In genomic region chr11:101189495-101190180, GRCm38 (mm10) we compare ENCODE assay signal across 1 mouse cellular context.
A peak's percentile ranks its signal among the peaks of the same experiment; 100 is the strongest.
TF ChIP-seq lines count a peak whose summit lies in the region.

No protein-coding gene starts in this region.

TF ChIP-seq in MEL, 35 proteins besides CTCF, POLR2A, EP300 and RAD21 (continued from another document):
- TF ChIP-seq TBP (IDR thresholded peaks at IDR 0.05; ENCODE audit: low read depth, low read length), result no peak; the same call in 1 of the 2 replicates
- TF ChIP-seq CHD1 (IDR thresholded peaks at IDR 0.05; ENCODE audit: low read depth, low read length), result no peak
- TF ChIP-seq TAL1 (IDR thresholded peaks at IDR 0.05; ENCODE audit: low read length), result peak; percentile 93
- TF ChIP-seq USF2 (IDR thresholded peaks at IDR 0.05; ENCODE audit: borderline replicate concordance in 1 of 2, insufficient read depth in 1 of 2, low read depth in 1 of 2, low read length in 2 of 2), result no peak
- TF ChIP-seq ETS1 (IDR thresholded peaks at IDR 0.05; ENCODE audit: low read depth, low read length), result peak; percentile 100
- peak; percentile 68 for TF ChIP-seq GATA1 (IDR thresholded peaks at IDR 0.05; ENCODE audit: low read depth, low read length)
- peak; percentile 78 for TF ChIP-seq CHD2 (IDR thresholded peaks at IDR 0.05; ENCODE audit: low read length)
- TF ChIP-seq MAFK (IDR thresholded peaks at IDR 0.05; ENCODE audit: borderline replicate concordance, low read depth, low read length), result no peak
- no peak for TF ChIP-seq MEF2A (IDR thresholded peaks at IDR 0.05; ENCODE audit: extremely low read depth, insufficient replicate concordance, low read depth, low read length, poor library complexity, severe bottlenecking)
- TF ChIP-seq TCF12 (IDR thresholded peaks at IDR 0.05; ENCODE audit: low read depth, low read length), result peak; percentile 91
- no peak for TF ChIP-seq POLR2AphosphoS5 (IDR thresholded peaks at IDR 0.05; ENCODE audit: borderline replicate concordance, low read depth, low read length)
- TF ChIP-seq MYB (IDR thresholded peaks at IDR 0.05; ENCODE audit: low read depth, low read length), result peak; percentile 74
- no peak for TF ChIP-seq ZKSCAN1 (IDR thresholded peaks at IDR 0.05; ENCODE audit: low read depth, low read length)
- no peak for TF ChIP-seq USF1 (IDR thresholded peaks at IDR 0.05; ENCODE audit: low read depth, low read length)
- 0 out of 2 replicates have a peak, but pooled peaks have one; percentile 30 for TF ChIP-seq ZMIZ1 (IDR thresholded peaks at IDR 0.05; ENCODE audit: low read depth, low read length)
- TF ChIP-seq UBTF (IDR thresholded peaks at IDR 0.05; ENCODE audit: borderline replicate concordance, insufficient read depth, low read depth, low read length), result no peak
- peak; percentile 34; the same call in 1 of the 2 replicates for TF ChIP-seq NELFE (IDR thresholded peaks at IDR 0.05; ENCODE audit: low read depth, low read length)
- peak; percentile 75; the same call in 1 of the 2 replicates for TF ChIP-seq MXI1 (IDR thresholded peaks at IDR 0.05; ENCODE audit: low read depth, low read length)
- no peak for TF ChIP-seq ZC3H11A (IDR thresholded peaks at IDR 0.05; ENCODE audit: low read depth, low read length)
- TF ChIP-seq E2F4 (IDR thresholded peaks at IDR 0.05; ENCODE audit: borderline replicate concordance, low read depth, low read length), result no peak
- peak; percentile 67; the same call in 1 of the 2 replicates for TF ChIP-seq RCOR1 (IDR thresholded peaks at IDR 0.05; ENCODE audit: low read depth, low read length)
- TF ChIP-seq ZNF384 (IDR thresholded peaks at IDR 0.05; ENCODE audit: low read depth, low read length), result no peak
- peak; percentile 72 for TF ChIP-seq BHLHE40 (IDR thresholded peaks at IDR 0.05; ENCODE audit: borderline replicate concordance, low read depth, low read length)
- TF ChIP-seq POLR2AphosphoS2 (IDR thresholded peaks at IDR 0.05; ENCODE audit: low read length), result no peak; the same call in 1 of the 2 replicates
- peak; percentile 90 for TF ChIP-seq MAZ (IDR thresholded peaks at IDR 0.05; ENCODE audit: low read depth, low read length)
- no peak for TF ChIP-seq HCFC1 (IDR thresholded peaks at IDR 0.05; ENCODE audit: low read depth, low read length)
- TF ChIP-seq MYC (IDR thresholded peaks at IDR 0.05; ENCODE audit: low read depth, low read length), result no peak
